Mouse (Mus musculus): ENCODE measurements around the gene Def8. TPM values are rescaled to one million over a fixed set of nuclear protein-coding genes. Genes with fewer than 3 reads are reported as not detected.
A peak's percentile ranks its signal among the peaks of the same experiment; 100 is the strongest.
"Not testable (repeated sequence)": the region's sequence is repeated elsewhere in the genome, so short reads cannot be mapped to it uniquely, and the experiment has no call there.

The Def8 gene
- total RNA-seq, 1 experiment from 2014 or later: 6.2 TPM

DNA sequence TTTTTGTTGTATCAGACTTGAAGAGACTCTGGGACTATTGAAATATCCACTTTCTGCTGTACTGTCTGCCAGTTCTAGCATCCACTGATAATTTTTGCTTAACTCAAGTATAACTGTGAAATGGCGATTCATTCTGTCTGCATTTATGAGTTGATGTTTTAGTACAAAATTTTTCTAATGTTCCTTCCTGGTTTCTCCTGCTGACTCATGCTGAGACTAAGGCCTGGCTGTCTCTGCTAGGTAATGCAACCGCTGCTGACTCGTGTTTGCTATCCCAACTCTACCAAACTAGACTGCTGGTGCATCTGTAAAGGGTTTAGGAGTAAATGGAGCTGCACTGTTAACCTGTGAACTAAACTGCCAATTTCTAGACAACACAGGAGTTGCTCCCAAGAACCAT is 44.1 kb downstream of the Def8 start:
- ATAC-seq (ENCODE audit: extremely low read depth, insufficient number of reproducible peaks, low FRiP score, poor library complexity, severe bottlenecking): no peak

DNA sequence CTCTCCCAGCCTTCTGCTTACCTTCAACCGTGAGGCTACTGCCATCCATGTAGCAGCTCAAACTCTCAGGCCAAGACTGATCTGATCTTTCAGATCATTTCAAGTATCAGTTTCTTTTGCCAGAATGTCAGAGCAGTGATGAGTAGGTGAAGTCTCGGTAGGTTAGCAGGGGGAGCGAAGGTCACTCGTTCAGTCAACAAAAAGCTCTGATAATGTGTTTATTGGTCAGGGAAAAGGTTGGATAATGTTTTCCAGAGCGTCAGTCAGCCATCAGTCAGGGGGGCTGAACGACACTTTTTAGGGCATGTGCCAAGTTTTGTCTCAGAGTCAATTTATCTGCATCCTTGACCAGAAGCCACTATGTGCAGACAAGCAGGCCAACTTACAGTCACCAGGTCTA is 49.7 kb downstream of the Def8 start:
- not testable (repeated sequence) for ATAC-seq (ENCODE audit: extremely low read depth, insufficient number of reproducible peaks, low FRiP score, poor library complexity, severe bottlenecking)

GRCm38 (mm10) chr8:123474549-123474948 is 51.2 kb downstream of the Def8 start:
- not testable (repeated sequence) for ATAC-seq (ENCODE audit: extremely low read depth, insufficient number of reproducible peaks, low FRiP score, poor library complexity, severe bottlenecking)

GRCm38 (mm10) chr8:123476911-123477736 is 53.8 kb downstream of the Def8 start:
- ATAC-seq (ENCODE audit: extremely low read depth, insufficient number of reproducible peaks, low FRiP score, poor library complexity, severe bottlenecking): peak; percentile 14; the same call in 1 of the 2 replicates

DNA sequence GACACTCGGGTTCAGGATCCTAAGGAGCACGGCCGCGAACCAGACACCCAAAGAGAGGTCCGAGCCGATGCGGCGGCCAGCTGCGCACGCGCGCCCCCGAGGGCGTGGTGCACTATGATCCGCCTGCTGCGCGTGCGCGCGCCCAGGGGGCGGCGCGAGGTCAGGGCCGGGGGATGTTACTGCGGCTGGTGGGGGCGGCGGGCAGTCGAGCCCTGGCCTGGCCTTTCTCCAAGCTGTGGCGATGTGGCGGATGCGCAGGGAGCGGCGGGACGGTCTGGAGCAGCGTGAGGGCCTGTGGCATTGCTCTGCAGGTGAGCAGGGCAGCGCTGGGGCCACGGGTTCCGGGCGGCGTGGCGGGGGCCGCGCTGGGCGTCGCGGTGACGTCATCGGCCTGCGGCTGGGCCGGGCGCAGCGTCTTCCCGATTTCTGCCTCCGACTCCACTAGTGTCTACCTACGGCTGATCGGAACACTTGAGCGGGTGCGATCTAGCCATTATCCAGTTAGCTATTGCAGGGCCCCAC is 54.5 kb downstream of the Def8 start, which contains the start of gene Afg3l1:
Gene Afg3l1 (plus strand): TSS at position 167 of the 522 bp plus-strand sequence.
- peak; percentile 65 for ATAC-seq (ENCODE audit: extremely low read depth, insufficient number of reproducible peaks, low FRiP score, poor library complexity, severe bottlenecking)

- peak; percentile 28 for ATAC-seq (ENCODE audit: extremely low read depth, insufficient number of reproducible peaks, low FRiP score, poor library complexity, severe bottlenecking)
These were observed 55.3 kb downstream of the Def8 start for GRCm38 (mm10) chr8:123478456-123479218.

DNA sequence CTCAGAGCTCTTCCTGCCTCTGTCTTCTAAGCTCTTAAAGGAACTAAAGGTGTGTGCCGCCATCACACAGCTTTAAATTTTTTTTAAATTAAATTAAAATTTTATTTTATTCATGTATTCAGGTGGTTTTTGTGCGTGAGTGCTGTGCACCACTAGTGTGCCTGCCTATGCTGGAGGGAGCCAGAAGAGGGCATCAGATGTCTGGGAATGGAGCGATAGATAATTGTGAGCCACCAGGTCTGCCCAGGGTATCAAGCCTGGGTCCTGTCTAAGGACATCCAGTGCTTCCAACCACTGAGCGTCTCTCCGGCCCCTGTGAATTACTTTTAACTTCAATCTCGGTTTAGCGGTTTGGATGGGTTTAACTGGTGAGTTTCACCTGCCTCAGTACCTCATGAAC is 59.3 kb downstream of the Def8 start:
- ATAC-seq (ENCODE audit: extremely low read depth, insufficient number of reproducible peaks, low FRiP score, poor library complexity, severe bottlenecking): no peak

DNA sequence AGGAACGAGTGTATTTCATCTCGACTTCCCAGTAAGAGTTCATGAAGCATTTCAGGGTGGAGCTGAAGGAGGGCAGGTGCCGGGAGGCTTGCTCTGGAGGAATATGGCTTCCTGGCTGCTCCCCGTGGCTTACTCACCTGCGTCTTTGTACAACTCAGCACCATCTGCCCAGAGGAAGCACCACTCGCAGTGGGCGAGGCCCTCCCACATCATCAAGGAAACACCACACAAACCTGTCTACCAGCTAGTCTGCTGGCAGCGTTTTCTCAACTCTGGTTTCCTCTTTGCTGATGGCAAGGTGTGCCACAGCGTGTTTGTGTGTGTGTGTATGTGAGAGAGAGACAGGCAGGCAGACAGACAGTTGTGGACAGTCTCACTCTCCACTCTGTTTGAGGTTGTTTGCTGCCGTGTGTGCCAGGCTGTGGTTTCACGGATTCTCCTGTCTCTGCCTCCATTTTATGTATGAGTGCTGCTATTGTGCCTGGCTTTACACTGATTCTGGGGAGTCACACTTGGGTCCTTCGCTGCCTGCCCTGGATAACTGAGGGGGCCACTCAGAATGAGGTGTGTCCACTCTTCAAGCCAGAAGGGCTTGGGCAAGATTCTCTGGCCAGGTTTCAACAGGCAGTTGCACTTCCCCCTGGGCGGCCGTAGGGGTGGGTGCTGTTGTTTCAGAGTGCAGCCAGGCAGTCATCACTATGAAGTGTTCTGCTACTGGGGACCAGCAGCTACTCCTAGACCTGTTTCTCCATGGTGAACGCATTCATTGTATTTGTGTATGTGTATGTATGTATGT is 68.2 kb downstream of the Def8 start:
- ATAC-seq (ENCODE audit: extremely low read depth, insufficient number of reproducible peaks, low FRiP score, poor library complexity, severe bottlenecking): no peak

- ATAC-seq (ENCODE audit: extremely low read depth, insufficient number of reproducible peaks, low FRiP score, poor library complexity, severe bottlenecking): no peak
These were observed 69.6 kb downstream of the Def8 start for GRCm38 (mm10) chr8:123492898-123493297.

DNA sequence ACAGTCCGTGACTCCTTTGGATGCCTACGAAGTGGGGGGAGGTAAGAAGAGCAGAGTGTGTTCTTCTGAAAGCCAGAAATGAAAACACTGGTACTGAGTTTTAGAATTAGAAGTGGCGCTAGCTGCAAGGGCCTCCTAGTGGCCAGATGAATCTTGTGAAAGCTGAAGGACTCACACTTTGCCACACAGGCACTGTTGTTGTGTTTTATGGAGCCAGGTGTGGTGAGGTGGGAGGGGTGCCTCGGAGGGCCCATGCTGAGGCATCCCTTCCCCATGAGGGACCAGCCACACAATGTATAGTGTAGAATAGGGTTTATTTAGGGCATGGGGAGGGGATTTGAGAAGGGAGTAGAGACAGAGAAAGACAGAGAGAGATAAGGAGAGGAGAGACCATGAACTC is 74.4 kb downstream of the Def8 start:
- no peak for ATAC-seq (ENCODE audit: extremely low read depth, insufficient number of reproducible peaks, low FRiP score, poor library complexity, severe bottlenecking)

DNA sequence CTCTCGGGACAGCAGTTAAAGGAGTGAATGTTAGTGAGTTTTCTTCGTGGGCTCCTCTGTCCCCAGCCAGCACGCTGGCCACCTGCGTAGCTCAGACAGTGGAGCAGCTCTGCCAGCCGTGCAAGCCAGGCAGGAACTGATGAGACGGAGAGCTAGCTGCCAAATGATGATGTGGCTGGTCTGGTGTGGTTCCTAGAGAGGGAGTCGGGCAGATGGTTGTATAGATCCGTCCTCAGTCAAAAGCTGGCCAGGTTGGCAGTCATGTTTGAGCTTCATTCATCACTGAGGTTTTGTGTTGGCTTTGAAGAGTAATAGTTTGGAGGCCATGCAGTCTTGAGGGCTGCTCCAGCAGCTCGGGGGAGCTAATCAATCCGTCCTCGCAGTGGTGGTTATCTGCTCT is 75.6 kb downstream of the Def8 start:
- ATAC-seq (ENCODE audit: extremely low read depth, insufficient number of reproducible peaks, low FRiP score, poor library complexity, severe bottlenecking): no peak

DNA sequence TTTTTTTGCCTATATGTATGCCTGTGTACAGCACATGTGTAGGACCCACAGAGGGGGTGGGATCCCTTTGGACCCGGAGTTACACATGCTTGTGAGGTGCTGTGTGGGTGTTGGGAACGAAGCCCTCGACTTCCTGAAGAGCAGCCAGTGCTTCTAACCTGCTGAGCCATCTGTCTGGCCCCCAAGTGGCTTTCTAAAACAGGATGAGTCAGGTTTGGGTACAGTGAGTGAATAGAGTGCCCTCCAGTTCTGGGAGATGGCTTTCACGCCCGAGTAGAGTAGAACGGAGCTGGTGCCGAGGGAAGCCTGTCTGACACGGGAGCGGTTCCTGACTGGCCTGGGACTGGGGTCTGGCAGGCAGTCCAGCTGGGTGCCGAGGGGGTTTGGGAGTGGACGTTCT is 76.2 kb downstream of the Def8 start:
- ATAC-seq (ENCODE audit: extremely low read depth, insufficient number of reproducible peaks, low FRiP score, poor library complexity, severe bottlenecking): no peak

GRCm38 (mm10) chr8:123502192-123502591 is 78.9 kb downstream of the Def8 start:
- no peak for ATAC-seq (ENCODE audit: extremely low read depth, insufficient number of reproducible peaks, low FRiP score, poor library complexity, severe bottlenecking)

DNA sequence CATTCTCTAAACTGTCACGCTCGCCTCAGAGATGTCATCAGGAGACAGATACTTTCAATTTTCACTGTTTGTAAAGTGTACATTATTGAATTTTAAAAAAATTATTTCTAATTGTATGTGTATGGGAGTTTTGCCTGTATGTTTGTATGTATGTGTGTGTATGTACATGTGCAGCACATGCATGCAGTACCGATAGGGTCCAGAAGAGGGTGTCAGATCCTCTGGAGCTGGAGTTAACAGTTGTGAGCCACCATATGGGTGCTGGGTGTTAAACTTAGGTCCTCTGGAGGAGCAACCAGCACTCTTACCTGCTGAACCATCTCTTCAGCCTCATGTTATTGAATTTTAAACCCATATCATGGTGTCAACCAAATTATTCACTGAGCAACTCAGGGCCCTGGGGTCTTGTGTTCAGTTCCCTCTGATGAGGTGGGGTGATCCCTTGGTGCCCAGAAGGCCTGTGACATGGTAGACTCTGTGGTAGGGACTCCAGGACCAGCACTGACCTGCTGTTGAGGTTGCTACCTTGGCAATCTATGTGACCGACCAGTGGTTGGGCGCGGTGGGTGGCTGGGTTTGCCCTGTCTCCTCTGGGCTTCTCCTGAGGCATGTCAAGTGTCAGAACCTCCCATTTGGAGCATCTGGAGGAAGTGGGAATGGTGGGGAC is 80.6 kb downstream of the Def8 start:
- no peak for ATAC-seq (ENCODE audit: extremely low read depth, insufficient number of reproducible peaks, low FRiP score, poor library complexity, severe bottlenecking)

GRCm38 (mm10) chr8:123504591-123505195 is 81.4 kb downstream of the Def8 start:
- no peak for ATAC-seq (ENCODE audit: extremely low read depth, insufficient number of reproducible peaks, low FRiP score, poor library complexity, severe bottlenecking)

DNA sequence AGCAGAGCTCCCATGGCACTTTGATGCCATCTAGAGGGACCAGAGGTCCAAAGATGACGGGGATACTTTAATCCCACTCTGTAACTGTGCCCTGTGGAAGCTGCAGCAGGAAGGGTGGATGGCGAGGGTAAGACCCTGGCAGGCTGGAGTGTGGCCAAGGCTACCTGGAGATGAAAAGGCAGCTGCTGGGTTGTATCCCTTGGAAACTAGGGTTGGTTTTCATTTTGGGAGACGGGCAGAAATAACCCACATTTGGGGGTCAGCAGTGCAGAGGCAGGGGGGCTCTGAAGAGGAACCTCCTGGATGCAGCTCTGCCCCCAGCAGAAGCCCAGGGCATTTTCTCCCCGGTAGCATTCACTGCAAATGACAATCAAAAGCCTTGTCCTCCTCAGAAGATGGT is 81.9 kb downstream of the Def8 start:
- no peak for ATAC-seq (ENCODE audit: extremely low read depth, insufficient number of reproducible peaks, low FRiP score, poor library complexity, severe bottlenecking)

GRCm38 (mm10) chr8:123505695-123506094 is 82.4 kb downstream of the Def8 start:
- ATAC-seq (ENCODE audit: extremely low read depth, insufficient number of reproducible peaks, low FRiP score, poor library complexity, severe bottlenecking): no peak

DNA sequence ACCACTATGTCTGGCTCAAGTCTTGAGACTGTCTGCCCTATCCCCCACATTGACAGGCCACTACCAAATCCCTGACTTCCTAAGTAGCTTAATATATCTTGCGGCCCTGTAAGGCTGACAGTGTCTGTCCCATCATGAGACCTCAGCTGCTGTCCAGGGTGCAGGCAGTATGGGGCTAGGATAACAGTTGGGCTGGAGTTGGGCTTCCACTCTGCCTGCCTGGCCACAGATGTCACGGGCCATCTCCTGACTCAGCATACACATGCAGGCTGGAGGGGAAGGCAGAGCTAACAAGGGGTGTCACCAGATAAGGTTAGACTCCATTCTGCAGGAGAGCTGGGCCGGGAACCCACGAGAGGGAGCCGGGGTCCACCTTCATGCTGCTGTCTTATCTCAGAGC is 83.8 kb downstream of the Def8 start:
- ATAC-seq (ENCODE audit: extremely low read depth, insufficient number of reproducible peaks, low FRiP score, poor library complexity, severe bottlenecking): no peak

Measured in neutrophil, adult 5-6 weeks (primary cell).